Mouse (Mus musculus): Measurements from ENCODE around the gene BC147527.
"Not testable (repeated sequence)": the region's sequence is repeated elsewhere in the genome, so short reads cannot be mapped to it uniquely, and the experiment has no call there.

- TF ChIP-seq CTCF (IDR thresholded peaks at IDR 0.05; ENCODE audit: borderline replicate concordance, insufficient read depth, low read length); POLR2A (IDR thresholded peaks at IDR 0.05; ENCODE audit: low read depth, low read length): not testable (repeated sequence)
Observed at GRCm38 (mm10) chr13:120258817-120259658, 41.2 kb upstream of the BC147527 start.

Data from embryonic fibroblast, embryonic 13.5 days (primary cell).